Mouse (Mus musculus) spleen, adult 12 weeks (tissue): ENCODE measurements around the gene Irs1.

ENCODE experiments used
- DNase-seq: peaks from one replicate; pipeline ENCODE4 v3.0.0; 2022; ENCODE audit warnings: low spot score

The Irs1 gene

GRCm38 (mm10) chr1:82247221-82247951 is 43.8 kb downstream of the Irs1 start:
- DNase-seq = no peak

- no peak for DNase-seq
Observed at GRCm38 (mm10) chr1:82245002-82245401, 46.2 kb downstream of the Irs1 start.

GRCm38 (mm10) chr1:82243260-82243825 is 47.9 kb downstream of the Irs1 start:
- DNase-seq = no peak

- DNase-seq = no peak
Observed at GRCm38 (mm10) chr1:82239409-82240201, 51.6 kb downstream of the Irs1 start.

GRCm38 (mm10) chr1:82238245-82238644 is 53.0 kb downstream of the Irs1 start:
- no peak for DNase-seq

- DNase-seq = no peak
Observed at GRCm38 (mm10) chr1:82235455-82236104, 55.6 kb downstream of the Irs1 start.

GRCm38 (mm10) chr1:82234616-82235015 is 56.6 kb downstream of the Irs1 start:
- no peak for DNase-seq

GRCm38 (mm10) chr1:82232812-82233211 is 58.4 kb downstream of the Irs1 start, which contains the start of gene Gm9747:
Gene Gm9747 (plus strand): TSS chr1:82233112.
- DNase-seq = no peak

GRCm38 (mm10) chr1:82228841-82229240 is 62.4 kb downstream of the Irs1 start:
- no peak for DNase-seq

GRCm38 (mm10) chr1:82223042-82223795 is 68.0 kb downstream of the Irs1 start:
- no peak for DNase-seq

GRCm38 (mm10) chr1:82221462-82221861 is 69.8 kb downstream of the Irs1 start:
- no peak for DNase-seq

- DNase-seq = no peak
Observed at GRCm38 (mm10) chr1:82220673-82221396, 70.4 kb downstream of the Irs1 start.

- DNase-seq = no peak
Observed at GRCm38 (mm10) chr1:82207511-82207910, 83.7 kb downstream of the Irs1 start.

GRCm38 (mm10) chr1:82200636-82201035 is 90.6 kb downstream of the Irs1 start:
- DNase-seq = no peak

- no peak for DNase-seq
Observed at GRCm38 (mm10) chr1:82199918-82200317, 91.3 kb downstream of the Irs1 start.

- DNase-seq = no peak
Observed at GRCm38 (mm10) chr1:82191579-82191978, 99.6 kb downstream of the Irs1 start.

GRCm38 (mm10) chr1:82189516-82189915 is 101.7 kb downstream of the Irs1 start:
- DNase-seq = no peak

- no peak for DNase-seq
Observed at GRCm38 (mm10) chr1:82188549-82189231, 102.5 kb downstream of the Irs1 start.

- DNase-seq = no peak
Observed at GRCm38 (mm10) chr1:82183913-82184442, 107.2 kb downstream of the Irs1 start.
